Mouse (Mus musculus) thymus, postnatal 36 days (tissue): Measurements from ENCODE around the gene Dus3l.

Experiments
- DNase-seq, 2 experiments: peaks; one replicate each; pipeline ENCODE4 v3.0.0; 2022; ENCODE audit warnings: mixed read lengths in 2 of 2

Gene Dus3l

GRCm38 (mm10) chr17:56792588-56792987 lies 28.0 kb downstream of the Dus3l start:
- DNase-seq, result no peak

- no peak for DNase-seq
These were observed 29.2 kb downstream of the Dus3l start for GRCm38 (mm10) chr17:56793614-56794319.

GRCm38 (mm10) chr17:56799276-56799675 lies 34.7 kb downstream of the Dus3l start:
- no peak for DNase-seq

DNA sequence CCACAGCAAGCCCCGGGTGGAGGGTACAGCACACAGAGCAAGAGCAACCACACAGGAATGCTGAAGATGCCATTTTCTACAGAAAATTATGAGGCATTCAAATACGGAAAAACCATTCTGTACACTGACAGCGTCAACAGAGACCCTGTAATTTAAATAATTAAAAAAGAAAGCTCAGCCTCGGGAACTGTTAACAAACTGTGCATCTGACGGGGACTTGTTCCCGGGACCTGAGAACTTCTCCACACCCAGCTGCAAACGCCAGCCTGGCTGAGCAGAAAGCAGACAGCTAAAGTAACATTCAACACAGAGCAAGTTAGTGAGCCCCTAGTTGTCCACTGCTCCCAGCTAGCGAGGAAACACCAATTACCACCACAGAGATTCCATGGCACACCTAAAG lies 37.5 kb downstream of the Dus3l start:
- DNase-seq, result no peak

DNA sequence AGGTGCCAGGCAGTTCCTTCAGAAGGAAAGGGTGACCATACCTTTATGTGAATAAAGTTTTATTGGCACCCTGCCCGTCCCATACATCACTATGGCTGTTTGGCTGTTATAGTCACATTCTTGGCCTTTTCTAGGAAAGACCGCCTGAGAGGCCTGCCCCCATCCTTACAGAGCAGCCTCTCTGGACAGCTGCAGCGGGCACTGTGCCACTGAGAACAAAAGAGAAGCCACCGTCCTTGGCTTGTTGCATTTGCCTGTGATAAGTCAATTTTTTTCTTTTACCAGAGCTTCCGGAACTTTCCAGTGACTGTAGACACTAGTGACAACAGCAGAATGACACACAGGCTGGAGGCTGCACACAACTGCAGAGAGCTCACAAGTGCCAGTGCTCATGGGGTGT lies 40.4 kb downstream of the Dus3l start:
- DNase-seq, result no peak

DNA sequence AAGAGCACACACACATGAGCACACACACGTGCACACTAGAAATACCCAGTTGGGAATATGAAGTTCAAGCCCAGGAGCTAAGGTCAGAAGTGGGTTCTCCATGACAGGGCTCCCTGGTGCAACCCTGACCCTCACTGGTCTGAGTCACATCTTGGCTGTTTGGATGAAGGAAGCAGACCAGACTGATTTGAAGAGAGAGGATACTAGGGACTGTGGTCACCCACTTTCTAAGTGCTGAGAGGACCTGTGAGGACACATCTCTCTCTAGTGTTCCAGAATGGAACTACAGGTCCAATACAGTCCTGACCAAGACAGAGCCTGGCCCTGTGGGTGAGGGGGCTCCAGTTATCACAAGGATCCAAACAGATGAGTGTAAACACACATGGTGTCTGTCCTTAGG lies 41.2 kb downstream of the Dus3l start:
- DNase-seq, result no peak

- DNase-seq, result peak; percentile 55 to 63
These were observed 44.0 kb downstream of the Dus3l start for GRCm38 (mm10) chr17:56808518-56808917.

GRCm38 (mm10) chr17:56810245-56810644 lies 45.7 kb downstream of the Dus3l start:
- peak in 1 of 2 experiments; percentile 31 for DNase-seq

DNA sequence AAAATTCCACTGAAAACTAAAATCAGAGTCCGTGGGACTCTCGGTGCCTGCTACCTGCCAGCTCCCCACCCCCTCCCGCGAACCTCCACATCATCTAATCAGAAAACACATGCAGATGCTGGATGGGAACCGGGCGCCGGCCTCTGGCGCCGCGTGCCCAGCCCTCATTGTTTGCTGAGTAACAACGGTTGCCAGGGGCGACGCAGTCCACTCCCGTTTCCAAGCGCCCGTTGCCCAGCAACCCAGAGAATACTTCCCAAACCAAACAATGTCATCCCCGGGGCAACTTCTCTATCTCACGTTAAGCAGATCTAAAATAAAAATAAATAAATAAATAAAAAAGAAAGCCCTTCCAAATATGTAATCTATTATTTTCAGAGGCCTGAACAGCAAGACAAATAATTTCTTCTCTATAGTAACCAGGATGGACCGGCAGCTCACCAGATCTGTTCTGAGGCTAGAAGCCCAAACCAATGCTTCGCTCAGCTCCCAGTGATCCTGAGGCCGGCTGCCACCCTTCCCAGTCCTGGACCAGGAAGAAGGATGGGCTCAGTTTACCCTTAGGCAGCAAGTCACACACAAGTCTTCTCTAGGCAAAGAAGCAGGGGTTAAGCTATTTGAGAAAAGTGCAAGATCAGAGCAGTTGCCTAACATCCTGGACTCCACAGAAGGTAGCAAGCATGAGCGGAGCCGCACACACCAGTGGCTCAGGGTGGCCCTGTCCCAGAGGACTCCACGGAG lies 49.9 kb downstream of the Dus3l start:
- DNase-seq, result no peak

- DNase-seq, result no peak
These were observed 50.4 kb downstream of the Dus3l start for GRCm38 (mm10) chr17:56815057-56815345.

DNA sequence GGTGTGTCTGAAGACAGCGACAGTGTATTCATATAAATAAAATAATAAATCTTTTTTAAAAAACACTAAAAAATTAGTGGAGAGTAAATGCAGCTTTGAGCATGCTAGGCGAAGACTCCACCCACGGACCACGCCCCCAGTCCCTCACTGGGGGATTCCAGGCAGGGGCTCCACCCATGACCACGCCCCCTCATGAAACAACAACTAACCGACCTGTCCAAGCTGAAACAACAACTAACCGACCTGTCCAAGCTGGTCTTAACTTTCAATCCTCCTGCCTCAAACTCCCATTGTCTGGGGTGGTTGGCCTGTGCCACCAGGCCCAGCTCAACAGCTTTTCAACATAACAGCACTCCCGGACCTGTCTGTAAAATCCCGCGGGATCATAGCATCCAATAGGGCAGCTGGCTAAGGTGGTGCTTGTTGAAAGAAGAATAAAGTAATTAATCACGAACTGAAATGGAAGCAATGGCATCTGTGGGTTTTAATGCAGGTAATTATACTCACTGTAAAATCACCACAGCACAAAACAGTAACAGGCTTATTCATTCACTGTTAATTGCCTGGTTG lies 53.6 kb downstream of the Dus3l start:
- DNase-seq, result no peak

DNA sequence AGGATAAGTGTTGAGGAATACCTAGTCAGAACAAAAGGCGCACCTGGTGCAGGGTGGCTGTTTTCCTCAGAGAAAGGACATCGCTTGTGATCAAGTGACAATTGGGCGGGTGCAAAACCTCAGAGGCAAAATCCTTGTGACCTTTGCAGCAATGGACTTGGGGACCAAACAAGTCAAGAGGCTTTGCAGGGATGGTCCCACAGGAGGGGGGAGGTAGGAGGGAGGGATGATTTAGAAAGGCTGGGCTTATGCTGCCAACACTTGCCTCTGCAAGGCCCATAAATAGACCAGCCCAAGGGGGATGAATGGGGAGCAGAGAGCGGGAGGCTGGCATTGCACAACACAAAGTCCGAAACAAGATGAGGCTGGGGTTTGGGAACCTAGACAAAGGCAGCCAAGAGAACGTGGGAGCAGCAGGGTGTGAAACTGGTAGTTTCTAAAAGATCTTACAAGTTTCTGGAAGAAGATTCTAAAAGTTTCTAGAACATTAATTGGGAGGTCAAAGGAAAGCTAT lies 54.5 kb downstream of the Dus3l start:
- DNase-seq, result no peak
